In the genomic region with DNA sequence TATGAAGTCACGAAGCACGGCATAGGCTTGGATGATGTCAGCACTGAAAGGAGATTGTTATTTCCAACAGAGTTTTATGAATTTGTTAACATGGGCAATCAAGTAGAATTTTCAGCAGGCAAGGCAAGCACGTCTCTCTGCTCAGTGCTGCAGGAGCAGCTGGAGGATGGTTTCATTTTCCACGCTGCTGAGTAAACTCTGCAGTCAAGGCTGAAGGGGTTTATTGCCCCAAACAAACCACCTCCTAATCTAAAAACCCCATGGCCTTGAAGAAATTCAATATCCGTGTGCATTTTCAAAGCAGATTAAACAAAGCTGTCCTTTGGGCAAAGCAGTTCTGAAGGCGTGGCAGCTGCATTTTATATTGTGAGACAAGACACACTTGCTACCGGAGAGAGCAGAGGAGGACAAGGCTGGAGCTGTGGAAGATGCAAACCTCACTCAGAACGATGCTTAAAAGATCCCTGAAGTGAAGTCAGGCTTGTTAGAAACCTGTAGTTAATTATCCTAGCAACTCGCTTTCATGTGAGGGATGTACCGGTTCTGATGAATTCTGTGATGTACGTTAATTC, we compare ENCODE assay signal across 11 mouse cellular contexts.
DNase-seq lines count a peak whose midpoint lies in the region; ATAC-seq and TF ChIP-seq lines count a peak whose summit lies in the region.
"Had no signal": no experiment of that assay in that cellular context is flagged by ENCODE, and none has a peak within 500 bp of the region (broad histone marks: within the 10 kb centered on the region; RNA-seq: fewer than 3 reads in every experiment).

No protein-coding gene starts in this region.

- peak; percentile 18 to 32 for DNase-seq in right cerebral cortex, adult 2 months (ENCODE audit: low spot score in 2 of 2)
- no peak for DNase-seq in right cerebral cortex, postnatal 25 days
- no peak for DNase-seq in midbrain, embryonic 10.5 days (ENCODE audit: low spot score)
- DNase-seq in gastrocnemius, postnatal 10 days: no peak
- DNase-seq in thymus, adult 2 months: no peak
- DNase-seq: thymus, postnatal 14 days had no signal

- no peak overlapping the region for H3K9ac ChIP-seq in heart, embryonic 13.5 days
- no peak overlapping the region for H3K9ac ChIP-seq in heart, embryonic 11.5 days (ENCODE audit: low read depth, low read length)

- TF ChIP-seq POLR2A in thymus, adult 2 months (IDR thresholded peaks at IDR 0.05; ENCODE audit: control insufficient read depth, extremely low read depth, insufficient read depth, low read length, poor library complexity): no peak

- peak overlapping the region; percentile 43 for H3K4me2 ChIP-seq in heart, embryonic 13.5 days
- no peak overlapping the region for H3K4me2 ChIP-seq in heart, embryonic 11.5 days

- H3K36me3 ChIP-seq in heart, embryonic 13.5 days: no peaks in the 10 kb centered on the region
- H3K36me3 ChIP-seq in heart, embryonic 11.5 days (ENCODE audit: control insufficient read depth, insufficient read depth, low read length): no peaks in the 10 kb centered on the region
- H3K36me3 ChIP-seq in midbrain, embryonic 10.5 days: no peaks in the 10 kb centered on the region
- no peaks in the 10 kb centered on the region for H3K36me3 ChIP-seq in thymus, adult 2 months (ENCODE audit: control insufficient read depth, insufficient read depth, low read length)
- H3K36me3 ChIP-seq: G1E had no signal

- H3K4me1 ChIP-seq in heart, embryonic 13.5 days: no peaks in the 10 kb centered on the region
- no peaks in the 10 kb centered on the region for H3K4me1 ChIP-seq in heart, embryonic 11.5 days (ENCODE audit: control insufficient read depth, insufficient read depth, low read length)
- peaks cover 6% of the 10 kb centered on the region for H3K4me1 ChIP-seq in midbrain, embryonic 10.5 days
- no peaks in the 10 kb centered on the region for H3K4me1 ChIP-seq in thymus, adult 2 months (replicated peaks; ENCODE audit: control insufficient read depth, insufficient read depth, low read length)

- 65% methylated on average over 11 of the region's 11 CpGs for WGBS in heart, embryonic 13.5 days
- 75% methylated on average over 11 of the region's 11 CpGs for WGBS in heart, embryonic 11.5 days (ENCODE audit: insufficient replicate concordance)
- WGBS in midbrain, embryonic 10.5 days: 74% methylated on average over 11 of the region's 11 CpGs
- WGBS in thymus, adult 2 months: 85% methylated on average over 11 of the region's 11 CpGs

- no peak overlapping the region for H3K27ac ChIP-seq in heart, embryonic 13.5 days (replicated peaks)
- H3K27ac ChIP-seq in heart, embryonic 11.5 days (ENCODE audit: low read depth, low read length): no peak overlapping the region
- H3K27ac ChIP-seq in midbrain, embryonic 10.5 days (replicated peaks): peak overlapping the region; percentile 55
- H3K27ac ChIP-seq in thymus, adult 2 months (ENCODE audit: control insufficient read depth, insufficient read depth, low read length): no peak overlapping the region

- H3K4me3 ChIP-seq in heart, embryonic 13.5 days: peak overlapping the region; percentile 31; the same call in 1 of the 2 replicates
- no peak overlapping the region for H3K4me3 ChIP-seq in heart, embryonic 11.5 days (ENCODE audit: low read depth, low read length)
- H3K4me3 ChIP-seq in midbrain, embryonic 10.5 days: no peak overlapping the region
- no peak overlapping the region for H3K4me3 ChIP-seq in thymus, adult 2 months (ENCODE audit: control insufficient read depth, insufficient read depth, low read length)
- H3K4me3 ChIP-seq: erythroblast, embryonic 14.5 days had no signal

- TF ChIP-seq CTCF in thymus, adult 2 months (IDR thresholded peaks at IDR 0.05; ENCODE audit: borderline replicate concordance, control insufficient read depth, extremely low read depth, insufficient read depth, low read length, poor library complexity): no peak

- H3K27me3 ChIP-seq in heart, embryonic 13.5 days (replicated peaks): no peaks in the 10 kb centered on the region
- H3K27me3 ChIP-seq in heart, embryonic 11.5 days (ENCODE audit: control insufficient read depth, insufficient read depth, low read length): no peaks in the 10 kb centered on the region
- no peaks in the 10 kb centered on the region for H3K27me3 ChIP-seq in midbrain, embryonic 10.5 days (ENCODE audit: low read depth, poor library complexity, severe bottlenecking)
- H3K27me3 ChIP-seq in thymus, adult 2 months (ENCODE audit: control insufficient read depth, insufficient read depth, low read length): no peaks in the 10 kb centered on the region

- H3K9me3 ChIP-seq in heart, embryonic 13.5 days: no peaks in the 10 kb centered on the region
- H3K9me3 ChIP-seq in heart, embryonic 11.5 days (replicated peaks; ENCODE audit: control insufficient read depth, low read length): no peaks in the 10 kb centered on the region
- H3K9me3 ChIP-seq in midbrain, embryonic 10.5 days (replicated peaks): no peaks in the 10 kb centered on the region

- no peak for ATAC-seq in heart, embryonic 13.5 days (ENCODE audit: extremely low read depth, insufficient number of reproducible peaks, low FRiP score, low TSS enrichment)
- no peak for ATAC-seq in heart, embryonic 11.5 days (replicated peaks; ENCODE audit: insufficient number of reproducible peaks, low FRiP score, low TSS enrichment)
- no peak for ATAC-seq in erythroblast, adult 5-6 weeks (replicated peaks; ENCODE audit: low FRiP score, poor library complexity, severe bottlenecking)

Comparison
In these comparisons a context has a peak if more than half of its experiments do, and no peak if none do; other contexts are left out.
1. DNase-seq: peak in right cerebral cortex, adult 2 months (2 of 2); none in right cerebral cortex, postnatal 25 days (single experiment), midbrain, embryonic 10.5 days (single experiment), gastrocnemius, postnatal 10 days (single experiment) and thymus, adult 2 months (single experiment).